Mouse (Mus musculus): Measurements from ENCODE around the gene Gale.

The Gale gene

GRCm38 (mm10) chr4:135942193-135942592 lies 21.3 kb upstream of the Gale start:
- in situ Hi-C loops (cut with MboI, MseI), result no loop called here

- in situ Hi-C loops (cut with MboI, MseI), result no loop called here
These were observed 20.1 kb upstream of the Gale start for GRCm38 (mm10) chr4:135943389-135943788.

DNA sequence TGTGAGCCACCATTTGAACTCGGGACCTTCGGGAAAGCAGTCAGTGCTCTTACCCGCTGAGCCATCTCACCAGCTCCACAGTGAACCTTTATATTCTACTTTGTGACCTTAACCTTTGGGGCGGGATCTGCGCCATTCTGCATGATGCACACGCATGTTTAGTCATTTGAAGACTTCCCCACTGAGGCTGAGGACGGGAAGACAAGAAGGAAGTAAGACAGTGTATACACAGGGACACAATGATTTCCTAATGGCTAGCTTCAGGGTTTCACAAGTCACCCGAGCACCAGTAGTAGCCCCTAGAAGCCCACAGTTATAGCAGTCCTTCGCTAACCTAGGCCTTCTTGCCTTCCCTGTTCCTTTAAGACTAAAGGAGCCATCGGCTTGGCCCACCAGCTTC lies 17.8 kb upstream of the Gale start:
- in situ Hi-C loops (cut with MboI, MseI), result no loop called here

DNA sequence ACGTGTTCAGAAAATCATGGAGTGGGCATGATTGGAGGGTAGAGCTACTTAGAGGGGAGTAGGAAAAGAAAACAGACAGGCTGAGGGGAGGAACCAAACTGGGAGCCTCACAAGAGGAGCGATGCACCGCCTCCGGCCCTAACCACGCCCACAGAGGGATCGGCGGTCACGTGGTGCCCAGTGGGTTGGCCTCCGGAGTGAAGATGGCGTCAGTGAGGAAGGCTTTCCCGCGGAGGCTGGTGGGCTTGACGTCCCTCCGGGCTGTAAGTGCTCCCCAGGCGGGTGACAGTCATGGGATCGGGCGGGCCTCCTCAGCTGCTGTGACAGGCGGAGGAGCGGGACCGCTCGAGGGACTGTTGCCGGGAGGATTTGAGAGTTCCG lies 17.3 kb upstream of the Gale start, which contains the start of gene Hmgcl:
Gene Hmgcl, plus strand, starts transcription at position 171 of the 381 bp plus-strand sequence.
- in situ Hi-C loops (cut with MboI, MseI), result no loop called here

DNA sequence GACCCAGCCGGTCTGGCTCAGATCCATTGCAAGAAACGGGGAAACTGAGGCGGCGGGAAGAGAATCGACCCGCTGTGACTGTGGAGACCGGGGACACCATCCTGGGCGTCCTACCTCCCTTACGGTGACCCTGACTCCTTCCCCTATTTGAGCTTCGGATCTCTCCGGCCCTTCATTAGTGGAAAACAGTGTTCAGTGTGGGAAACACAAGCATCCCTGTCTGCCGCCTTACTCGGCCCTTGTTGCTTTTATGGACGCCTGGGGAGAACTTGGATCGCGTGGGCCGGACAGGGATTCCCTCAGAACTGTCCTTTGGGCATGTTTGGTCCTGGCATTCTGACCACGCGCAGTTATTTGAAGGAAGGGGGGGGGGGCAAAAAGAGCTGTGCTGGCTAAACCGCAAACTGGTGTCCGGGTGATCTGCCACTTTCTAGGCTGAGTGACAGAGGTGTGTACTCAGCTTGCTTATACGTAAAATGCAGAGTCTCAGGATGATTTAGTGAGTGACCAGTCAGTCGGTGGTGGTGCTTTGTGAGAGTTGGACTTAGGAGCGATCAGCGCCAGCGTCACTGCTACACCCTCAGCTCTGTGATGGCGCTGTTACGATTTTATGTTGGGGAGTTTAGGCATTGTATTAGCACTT lies 16.7 kb upstream of the Gale start:
- in situ Hi-C loops (cut with MboI, MseI), result no loop called here

GRCm38 (mm10) chr4:135948142-135948541 lies 15.4 kb upstream of the Gale start:
- in situ Hi-C loops (cut with MboI, MseI), result no loop called here

GRCm38 (mm10) chr4:135949475-135949874 lies 14.1 kb upstream of the Gale start:
- in situ Hi-C loops (cut with MboI, MseI), result no loop called here

GRCm38 (mm10) chr4:135949911-135950310 lies 13.6 kb upstream of the Gale start:
- in situ Hi-C loops (cut with MboI, MseI), result no loop called here

GRCm38 (mm10) chr4:135950365-135950764 lies 13.2 kb upstream of the Gale start:
- in situ Hi-C loops (cut with MboI, MseI), result no loop called here

DNA sequence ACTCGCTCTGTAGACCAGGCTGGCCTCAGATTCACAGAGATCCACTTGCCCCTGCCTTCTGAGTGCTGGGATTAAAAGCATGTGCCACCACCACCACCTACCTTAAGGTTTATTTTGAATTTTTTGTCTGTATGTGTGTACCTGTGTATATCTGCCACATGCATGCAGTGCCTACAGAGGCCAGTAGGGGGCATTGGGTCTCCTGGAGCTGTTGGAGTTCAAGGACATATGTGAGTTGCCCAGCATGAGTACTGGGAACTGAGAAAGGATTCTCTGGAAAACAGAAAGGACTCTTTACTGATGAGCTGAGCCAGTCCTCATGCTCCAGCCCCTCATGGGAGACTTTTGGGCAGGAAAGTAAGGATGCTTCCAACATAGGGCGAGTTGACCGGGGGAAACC lies 12.0 kb upstream of the Gale start:
- in situ Hi-C loops (cut with MboI, MseI), result no loop called here

DNA sequence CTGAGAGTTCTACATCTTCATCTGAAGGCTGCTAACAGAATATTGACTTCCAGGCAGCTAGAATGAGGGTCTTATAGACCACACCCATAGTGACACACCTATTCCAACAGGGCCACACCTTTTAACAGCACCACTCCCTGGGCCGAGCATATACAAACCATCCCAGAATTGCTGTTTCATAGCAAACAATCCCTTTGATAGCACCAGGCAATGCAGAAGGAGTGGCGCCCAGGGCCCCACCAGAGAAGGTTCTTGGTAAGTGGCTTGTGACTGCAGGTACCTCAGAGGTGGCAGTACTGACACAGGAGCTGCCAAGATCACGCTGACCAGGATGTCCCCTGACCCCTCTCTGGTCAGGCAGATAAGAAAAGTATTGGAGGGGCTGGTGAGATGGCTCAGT lies 10.3 kb upstream of the Gale start:
- in situ Hi-C loops (cut with MboI, MseI), result no loop called here

- in situ Hi-C loops (cut with MboI, MseI), result no loop called here
These were observed 9.3 kb upstream of the Gale start for GRCm38 (mm10) chr4:135954241-135954640.

DNA sequence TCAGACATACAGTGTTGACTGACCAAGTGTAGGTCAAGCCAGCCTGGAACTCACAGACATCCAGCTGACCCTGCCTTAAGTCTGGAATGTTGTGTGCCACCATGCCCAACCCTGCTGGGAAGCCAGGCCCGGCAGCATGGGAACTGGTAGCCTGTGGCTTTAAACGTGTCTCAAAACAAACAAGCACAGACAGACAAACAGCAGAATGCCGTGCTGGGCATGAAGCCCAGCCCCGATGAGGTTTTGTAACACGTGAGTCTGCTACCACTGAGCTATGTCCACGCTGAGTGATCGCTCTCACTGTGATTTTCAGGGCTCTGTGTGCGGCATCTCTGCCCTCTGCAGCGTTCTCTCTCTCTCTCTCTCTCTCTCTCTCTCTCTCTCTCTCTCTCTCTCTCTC lies 7.6 kb upstream of the Gale start:
- in situ Hi-C loops (cut with MboI, MseI), result no loop called here

DNA sequence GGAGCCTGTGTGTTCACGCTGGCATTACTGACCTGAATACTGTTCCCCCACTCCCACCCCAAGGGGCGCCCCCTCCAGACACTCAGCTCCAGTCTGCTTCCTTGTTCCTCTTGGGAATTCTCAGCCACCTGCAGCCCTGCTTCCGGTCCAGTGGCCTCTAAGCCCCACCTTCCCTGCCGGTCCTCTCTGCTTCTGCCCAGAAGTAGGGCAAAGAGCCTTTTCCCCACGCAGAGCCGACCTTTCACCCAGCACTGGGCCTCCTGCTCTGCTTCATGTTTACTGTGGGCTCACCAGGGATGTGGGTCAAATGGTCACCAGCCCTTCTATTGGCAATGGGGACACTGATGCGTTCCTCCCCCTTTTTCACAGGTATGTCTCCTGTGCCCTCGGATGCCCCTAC lies 5.2 kb upstream of the Gale start:
- in situ Hi-C loops (cut with MboI, MseI), result no loop called here

GRCm38 (mm10) chr4:135960717-135961116 lies 2.8 kb upstream of the Gale start:
- in situ Hi-C loops (cut with MboI, MseI), result no loop called here

GRCm38 (mm10) chr4:135961709-135962108 lies 1.8 kb upstream of the Gale start:
- in situ Hi-C loops (cut with MboI, MseI), result no loop called here

DNA sequence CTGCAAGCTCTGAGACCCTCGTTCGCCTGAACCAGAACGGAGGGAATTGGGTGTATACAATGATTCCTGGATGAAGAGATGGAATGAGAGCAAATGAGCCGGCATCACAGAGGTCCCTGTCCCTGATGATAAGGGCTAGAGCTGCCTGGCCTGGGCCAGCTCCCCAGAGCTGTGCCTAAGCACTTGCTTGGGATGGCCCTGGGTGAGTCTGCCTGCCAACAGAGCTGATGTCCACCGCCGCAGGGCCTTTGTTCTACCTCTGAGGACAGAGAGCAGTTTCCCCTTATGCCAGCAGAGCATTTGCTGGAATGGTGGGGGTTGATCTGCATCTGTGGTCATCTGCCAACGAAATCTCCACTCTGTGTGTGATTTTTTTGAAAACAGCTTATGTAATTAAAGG lies 1.3 kb upstream of the Gale start:
- in situ Hi-C loops (cut with MboI, MseI), result no loop called here

DNA sequence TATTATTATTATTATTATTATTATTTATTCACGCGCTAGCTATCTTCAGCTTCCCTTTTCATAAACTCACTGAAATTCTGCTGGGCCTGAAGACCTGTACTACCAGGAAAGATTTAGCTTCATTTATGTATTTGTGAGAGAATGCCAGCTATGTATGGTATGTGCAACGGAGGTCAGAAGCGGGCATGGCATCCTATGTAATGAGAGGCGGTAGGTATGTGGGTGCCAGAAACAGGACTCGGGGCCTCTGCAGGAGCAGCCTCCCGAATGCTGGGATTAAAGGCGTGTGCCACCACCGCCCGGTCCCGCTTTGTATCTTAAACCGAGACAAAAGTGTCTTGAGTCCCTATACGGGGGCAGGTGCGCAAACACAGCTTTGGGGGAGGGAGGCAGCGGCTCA lies 581 bp upstream of the Gale start:
- in situ Hi-C loops (cut with MboI, MseI), result no loop called here

- in situ Hi-C loops (cut with MboI, MseI), result no loop called here
These were observed 899 bp downstream of the Gale start for GRCm38 (mm10) chr4:135964426-135964825.

DNA sequence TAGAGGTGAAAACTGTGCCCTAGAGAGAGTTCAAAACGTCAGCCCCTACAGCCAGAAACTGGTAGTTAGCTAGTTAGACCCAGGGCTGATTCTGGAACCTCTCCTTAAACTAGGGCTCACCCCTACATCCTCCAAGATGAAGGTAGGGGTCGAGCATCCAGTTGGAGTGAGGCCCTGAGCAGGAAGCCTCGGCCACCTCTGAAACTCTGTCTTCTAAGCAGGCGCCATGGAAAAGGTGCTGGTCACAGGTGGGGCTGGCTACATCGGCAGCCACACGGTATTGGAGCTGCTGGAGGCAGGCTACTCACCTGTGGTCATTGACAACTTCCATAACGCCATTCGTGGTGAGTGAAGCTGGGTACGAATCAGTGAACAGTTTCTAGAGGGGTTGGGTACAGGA lies 1.6 kb downstream of the Gale start:
- in situ Hi-C loops (cut with MboI, MseI), result no loop called here

- in situ Hi-C loops (cut with MboI, MseI), result no loop called here
These were observed 2.8 kb downstream of the Gale start for GRCm38 (mm10) chr4:135966283-135966682.

- in situ Hi-C loops (cut with MboI, MseI), result no loop called here
These were observed 3.7 kb downstream of the Gale start for GRCm38 (mm10) chr4:135967086-135967760.

DNA sequence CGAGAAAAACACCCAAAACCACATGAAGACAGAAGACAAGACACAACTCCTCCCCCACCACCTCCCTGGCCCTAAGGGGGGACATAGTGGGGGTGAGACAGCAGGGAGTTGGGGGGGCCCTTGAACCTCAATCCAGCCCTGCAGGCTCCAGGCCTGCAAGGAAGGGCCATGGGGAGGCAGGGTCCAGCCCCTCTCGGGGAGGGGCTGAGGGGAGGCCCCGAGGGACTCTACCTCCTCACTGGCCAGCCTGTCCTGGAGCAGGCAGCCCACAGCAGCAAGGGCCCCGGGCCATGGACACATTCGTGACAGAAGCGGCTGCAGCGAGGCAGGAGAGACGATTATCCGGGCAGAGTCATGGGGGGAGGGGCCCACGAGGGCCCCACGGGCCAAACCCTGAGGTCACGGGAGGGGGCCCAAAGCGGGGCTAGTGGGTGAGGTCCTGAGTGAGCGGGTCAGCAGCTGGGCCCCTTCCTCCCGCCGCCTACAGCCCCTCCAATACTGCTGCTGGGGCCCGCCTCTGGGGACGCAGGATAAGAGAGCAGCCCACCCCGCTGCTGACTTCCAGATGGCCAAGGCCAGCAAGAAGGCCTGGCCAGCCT lies 4.8 kb downstream of the Gale start:
- in situ Hi-C loops (cut with MboI, MseI), result no loop called here

Measured in T-helper 1 cell (primary cell).